Mouse (Mus musculus) bone marrow macrophage, adult 2 months (primary cell): ENCODE measurements at regions not wholly inside any gene's neighbourhood (a gene's known extent, or its start where the extent isn't known, plus 50 kb on each side); places are given as distances from the start of the nearest gene placed in this dataset.

ENCODE experiments used
- CTCF ChIP-seq: IDR thresholded peaks from 2 replicates; pipeline ENCODE4 v1.5.1; 2012; ENCODE audit warnings: low read depth, mild to moderate bottlenecking, low read length, moderate library complexity
- POLR2A ChIP-seq: IDR thresholded peaks from 2 replicates; pipeline ENCODE4 v1.6.1; 2012; ENCODE audit warnings: mild to moderate bottlenecking, low read depth, low read length, borderline replicate concordance

- TF ChIP-seq POLR2A (no peak), CTCF (no peak)
These were observed 89.9 kb upstream of the Mef2a start for GRCm38 (mm10) chr7:67462591-67462990.
